Mouse (Mus musculus) thymus, adult 18-20 months (tissue): ENCODE results near the gene Itgb2l.
A peak's percentile ranks its signal among the peaks of the same experiment; 100 is the strongest.

Experiments used
- DNase-seq, 2 experiments: peaks; one replicate each; pipeline ENCODE4 v3.0.0; 2022; ENCODE audit warnings: mixed read lengths in 2 of 2

Itgb2l gene

DNA sequence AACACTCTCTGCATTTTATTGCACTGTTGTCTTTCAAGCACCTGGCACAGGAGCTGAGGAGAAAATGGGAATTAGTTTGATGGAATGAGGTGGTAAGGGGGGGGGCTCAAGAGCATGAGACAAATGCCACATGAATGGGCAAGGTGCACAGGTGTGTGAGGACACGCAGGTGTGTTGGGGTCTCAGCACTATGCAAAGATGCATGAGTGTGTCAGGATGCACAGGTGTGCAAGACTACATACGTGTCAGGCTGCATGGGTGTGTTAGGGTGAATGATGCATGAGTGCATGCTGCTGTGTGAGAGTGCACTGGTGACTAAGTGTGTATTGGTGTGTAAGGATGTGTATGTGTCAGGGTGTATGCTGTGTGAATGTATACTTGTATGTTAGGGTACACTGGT is 18.4 kb downstream of the Itgb2l start:
- DNase-seq = no peak

DNA sequence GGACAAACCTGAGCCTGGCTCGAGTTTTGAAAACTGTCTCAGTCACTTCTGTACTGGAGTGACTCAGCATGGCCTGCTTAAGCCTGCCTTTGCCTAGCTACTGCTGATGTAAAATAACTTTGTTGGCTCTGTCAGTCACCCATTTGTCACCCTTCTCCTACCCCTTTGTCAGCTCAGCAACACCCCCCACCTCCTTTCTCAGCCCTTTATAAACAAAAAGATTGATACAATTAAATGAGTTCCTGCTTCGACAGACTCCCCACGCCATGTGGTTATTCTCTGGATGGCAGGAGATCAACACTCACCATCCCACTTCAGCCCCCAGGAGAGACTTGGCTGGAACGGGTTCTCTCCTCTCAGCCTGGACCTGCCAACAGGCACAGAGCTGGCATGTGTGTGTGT is 35.4 kb downstream of the Itgb2l start:
- DNase-seq = no peak

DNA sequence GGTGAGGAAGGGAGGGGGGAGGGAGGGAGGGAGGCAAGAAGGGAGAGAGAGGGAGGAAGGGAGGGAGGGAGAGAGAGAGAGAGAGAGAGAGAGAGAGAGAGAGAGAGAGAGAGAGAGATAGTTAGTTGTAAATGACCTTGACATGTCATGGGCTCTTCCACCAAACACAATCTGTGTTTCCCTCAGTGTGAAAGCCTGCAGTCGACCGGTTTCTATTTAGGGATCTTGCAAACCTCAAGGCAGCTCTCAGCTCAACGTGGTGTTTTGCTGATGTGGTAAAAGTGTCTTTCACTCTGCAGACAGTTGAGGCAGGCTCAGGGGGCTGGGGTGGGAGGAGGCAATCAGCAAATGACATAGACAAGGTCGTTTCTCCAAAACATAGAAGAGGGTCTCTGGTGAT is 37.1 kb downstream of the Itgb2l start:
- DNase-seq = no peak

DNA sequence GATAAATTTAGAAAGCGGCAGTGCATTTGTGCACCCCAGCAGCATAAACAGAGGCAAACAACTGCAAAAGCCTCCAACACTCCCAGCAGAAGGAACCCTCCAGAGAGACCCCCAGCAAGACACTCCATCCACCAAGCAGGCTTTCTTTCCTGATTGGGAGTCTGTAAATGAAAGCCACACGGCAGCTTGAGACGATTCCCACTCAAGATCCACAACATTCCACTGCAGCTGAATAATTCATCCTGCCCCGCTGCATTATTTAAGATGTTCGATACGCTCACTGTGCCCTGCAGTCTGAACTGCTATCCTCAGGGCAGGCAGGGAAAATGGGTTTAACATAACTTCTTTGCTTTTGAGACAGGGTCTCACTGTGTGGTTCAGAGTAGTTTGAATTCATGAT is 41.1 kb downstream of the Itgb2l start:
- no peak for DNase-seq

DNA sequence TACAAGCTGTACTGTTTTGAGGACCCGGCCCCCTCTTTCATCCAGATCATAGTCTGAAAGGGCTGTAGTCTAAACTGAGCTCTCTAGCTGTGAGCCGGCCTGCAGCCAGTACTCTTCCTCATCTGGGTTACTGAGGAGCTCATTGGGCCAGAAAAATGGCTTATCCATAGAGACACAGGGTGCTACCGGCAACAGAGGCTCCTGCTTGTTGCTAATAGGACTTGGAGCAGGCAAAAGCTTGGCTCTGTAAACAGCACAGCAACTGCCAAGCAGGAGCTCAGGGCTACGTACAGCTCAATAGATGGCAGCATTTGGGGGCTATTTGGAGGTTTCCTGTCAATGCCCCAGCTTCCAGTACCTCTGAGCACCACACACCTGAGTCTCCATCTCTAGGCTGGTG is 43.4 kb downstream of the Itgb2l start:
- no peak for DNase-seq

DNA sequence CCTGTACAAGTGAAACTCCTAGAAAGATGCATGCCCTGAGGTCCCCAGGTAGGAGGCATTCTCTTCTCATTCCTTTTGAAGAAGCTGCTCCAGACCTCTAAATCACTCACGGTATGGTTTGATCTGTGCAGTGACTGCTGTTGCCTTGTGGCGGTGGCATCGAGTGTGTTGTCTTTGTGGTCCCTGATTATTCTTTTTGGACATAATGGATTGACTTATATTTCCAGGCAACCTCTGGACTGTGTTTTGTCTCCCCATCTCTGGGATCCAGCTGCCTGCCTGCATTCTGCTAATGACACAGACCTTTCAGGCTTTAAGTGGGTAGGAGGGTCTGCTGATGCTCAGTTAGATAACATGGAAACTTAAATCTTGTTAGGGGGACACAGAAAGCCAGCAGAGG is 44.6 kb downstream of the Itgb2l start:
- DNase-seq = no peak

DNA sequence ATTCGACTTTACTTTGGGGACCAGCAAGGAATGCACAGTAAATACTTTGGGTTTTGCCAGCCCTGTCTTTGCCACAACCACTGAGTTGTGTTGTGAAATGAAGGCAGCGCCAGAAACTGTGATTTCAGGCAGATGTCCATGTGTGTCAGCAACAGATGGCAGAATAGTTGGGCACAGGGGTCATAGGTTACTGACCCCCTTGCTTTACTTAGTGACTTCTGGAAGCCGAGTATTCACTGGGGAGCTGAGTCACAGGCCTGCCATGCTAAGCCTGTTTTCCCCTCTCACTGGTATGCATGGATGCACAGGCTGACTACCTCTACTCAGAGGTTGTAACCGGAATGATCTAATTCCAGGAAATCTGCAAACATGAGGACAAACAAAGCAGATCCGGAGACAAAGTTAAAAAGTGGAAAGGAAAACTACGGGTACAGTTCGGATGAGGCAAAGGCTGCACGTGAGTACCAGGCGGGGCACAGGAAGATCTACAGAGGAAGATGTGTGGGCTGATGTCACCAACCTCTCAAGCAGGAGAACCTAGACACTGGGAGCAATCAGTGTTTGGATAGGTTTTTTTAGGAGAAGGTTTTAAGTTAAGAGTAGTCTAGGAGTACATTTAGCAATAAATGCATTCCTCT is 47.3 kb downstream of the Itgb2l start:
- peak in 1 of 2 experiments; percentile 0 for DNase-seq

DNA sequence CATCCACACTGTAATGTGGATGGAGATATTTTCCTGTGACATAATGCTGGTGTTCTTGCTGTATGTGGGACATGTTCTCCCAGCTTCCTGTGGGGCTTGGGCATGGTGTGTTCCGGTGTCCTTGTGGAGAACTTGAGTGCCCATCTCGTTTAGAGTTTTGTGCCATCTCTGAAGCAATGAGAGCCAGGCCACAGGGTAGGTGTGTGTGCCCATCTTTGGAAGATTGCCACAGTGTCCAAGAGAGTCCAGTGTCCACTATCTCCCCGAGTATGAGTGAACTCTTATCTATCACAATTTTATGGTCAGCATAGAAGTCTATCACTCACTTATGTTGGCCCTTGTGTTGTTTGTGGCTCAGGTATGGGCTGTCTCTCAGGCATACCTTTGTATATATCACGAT is 47.9 kb downstream of the Itgb2l start:
- peak in 1 of 2 experiments; percentile 0 for DNase-seq

DNA sequence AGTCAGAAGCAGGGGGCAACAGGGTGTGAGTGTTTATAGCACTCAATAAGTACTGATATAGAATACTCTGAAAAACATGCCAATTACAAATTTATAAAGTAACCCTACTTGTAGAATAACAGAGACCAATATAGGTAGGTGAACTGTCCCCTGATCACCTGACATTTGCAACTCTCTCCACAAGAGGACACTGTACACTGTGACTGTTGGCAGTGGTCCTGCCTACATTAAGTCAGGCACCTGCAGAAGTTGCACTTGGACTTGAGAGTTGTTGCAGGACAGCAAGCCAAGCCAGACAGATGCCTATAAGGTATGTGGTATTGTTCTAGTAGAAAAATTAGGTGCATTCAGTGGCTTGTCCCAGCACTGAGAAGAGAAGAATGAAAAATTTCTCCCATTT is 52.3 kb downstream of the Itgb2l start:
- no peak for DNase-seq

DNA sequence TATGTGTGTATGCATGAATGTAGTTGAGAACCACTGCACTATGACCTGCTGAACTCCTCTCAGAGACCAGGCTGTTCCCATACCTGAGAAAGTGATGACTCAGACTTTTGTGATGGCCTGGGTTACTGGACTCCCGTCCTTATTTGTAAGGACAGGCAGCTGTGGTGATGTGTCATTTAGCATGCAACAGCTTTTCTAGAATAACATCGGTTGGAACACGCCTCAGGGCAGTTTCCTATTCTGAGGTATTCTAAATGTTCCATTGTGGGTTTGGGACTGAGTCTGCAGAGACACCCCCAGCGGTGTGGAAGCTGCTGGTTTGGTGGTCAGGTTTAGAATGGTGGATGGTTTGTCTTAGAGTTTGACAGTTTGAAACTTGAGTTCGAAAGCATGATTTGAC is 54.9 kb downstream of the Itgb2l start:
- DNase-seq = no peak

DNA sequence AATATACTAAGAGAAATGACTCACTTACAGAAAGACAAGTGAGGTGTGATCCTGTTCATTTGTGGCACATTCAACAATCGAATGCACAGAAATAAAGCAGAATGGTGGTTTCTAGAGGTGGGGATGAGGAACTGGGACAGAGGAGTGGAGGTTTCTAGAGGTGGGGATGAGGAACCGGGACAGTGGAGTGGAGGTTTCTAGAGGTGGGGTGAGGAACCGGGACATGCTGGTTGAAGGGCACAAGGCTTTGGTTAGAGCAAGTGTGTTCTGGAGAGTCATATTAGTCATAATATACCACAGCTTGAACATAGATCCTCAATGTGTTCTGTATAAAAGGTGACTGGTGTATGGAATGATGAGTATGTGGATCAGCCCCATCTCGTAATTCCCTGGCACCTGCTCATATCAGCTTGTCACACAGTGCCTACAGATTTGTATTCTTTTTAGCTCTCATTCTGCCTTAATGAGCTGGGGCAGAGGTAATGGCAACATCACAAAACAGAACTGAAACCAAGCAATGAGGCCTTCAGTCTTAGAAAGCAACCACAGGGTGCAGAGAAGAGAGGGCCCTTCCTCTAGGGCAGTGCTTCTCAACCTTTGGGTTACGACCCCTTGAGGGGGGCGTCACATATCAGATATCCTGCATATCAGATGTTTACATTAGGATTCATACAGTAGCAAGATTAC is 55.6 kb downstream of the Itgb2l start:
- DNase-seq = no peak

DNA sequence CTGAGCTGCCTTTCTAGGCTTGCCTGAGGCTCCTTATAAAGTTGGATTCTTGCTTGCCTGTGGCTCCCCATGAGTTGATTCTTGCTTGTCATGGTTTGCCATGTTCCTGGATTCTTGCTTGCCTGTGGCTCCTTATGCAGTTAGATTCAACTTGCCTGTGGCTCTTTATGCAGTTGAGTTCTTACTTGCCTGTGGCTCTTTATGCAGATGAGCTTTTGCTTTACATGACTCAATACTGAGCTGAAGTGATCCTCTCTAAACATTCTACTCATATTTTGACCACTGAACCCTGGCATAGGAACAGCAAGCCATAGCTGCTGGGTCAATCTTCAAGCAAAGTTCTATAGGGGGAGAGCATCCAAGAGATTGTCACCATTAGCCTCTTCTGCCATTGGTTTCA is 58.7 kb downstream of the Itgb2l start:
- no peak for DNase-seq

DNA sequence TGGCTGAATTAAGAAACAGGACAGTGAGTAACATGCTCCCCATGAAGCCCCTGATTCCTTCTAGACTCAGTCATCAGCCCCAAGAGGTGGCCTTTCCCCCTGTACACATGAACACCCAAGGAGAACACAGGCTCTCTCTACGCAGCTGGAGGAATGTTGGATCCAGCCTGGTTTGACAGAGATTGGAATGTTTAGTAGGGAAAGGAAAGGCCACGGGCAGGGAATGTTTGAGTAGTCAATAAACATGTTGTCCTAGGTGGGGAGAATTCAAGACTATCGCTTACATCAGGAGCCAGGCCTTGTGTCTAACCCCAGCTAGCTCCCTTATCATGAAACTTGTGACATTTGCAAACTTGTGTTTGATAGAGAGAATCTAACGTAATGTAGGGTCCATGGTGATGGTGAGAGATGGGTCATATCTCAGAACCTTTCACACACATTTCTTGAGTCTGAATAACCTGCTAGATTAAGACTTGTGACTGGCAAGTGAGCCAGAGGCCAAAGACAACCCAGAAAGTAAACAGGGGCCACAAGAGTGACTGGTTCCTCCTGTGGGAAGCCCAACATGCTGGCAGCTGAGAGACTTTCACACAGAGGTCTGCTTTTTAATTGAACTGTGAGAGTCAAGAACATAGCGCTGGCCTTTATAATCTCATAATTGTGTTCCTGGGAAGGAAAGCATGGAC is 60.8 kb downstream of the Itgb2l start:
- DNase-seq = no peak

DNA sequence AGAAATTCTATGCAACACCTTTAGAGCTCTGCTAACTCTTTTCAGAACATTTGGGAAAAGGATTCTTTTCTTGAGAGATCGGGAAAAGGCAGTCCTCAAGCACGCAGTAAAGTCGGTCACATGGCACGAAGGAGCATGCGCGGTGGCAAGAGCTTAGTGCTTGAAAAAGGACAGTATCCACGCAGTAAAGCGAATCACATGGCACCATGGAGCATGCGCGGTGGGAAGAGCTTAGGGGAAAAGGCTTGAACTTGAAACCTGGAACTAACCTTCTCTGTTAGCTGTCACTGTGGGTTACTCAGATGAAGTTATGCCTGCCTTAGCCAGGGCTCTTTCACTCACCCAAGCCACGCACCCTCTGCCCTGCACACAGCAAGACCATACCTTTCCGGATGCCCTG is 62.0 kb downstream of the Itgb2l start:
- DNase-seq = no peak

DNA sequence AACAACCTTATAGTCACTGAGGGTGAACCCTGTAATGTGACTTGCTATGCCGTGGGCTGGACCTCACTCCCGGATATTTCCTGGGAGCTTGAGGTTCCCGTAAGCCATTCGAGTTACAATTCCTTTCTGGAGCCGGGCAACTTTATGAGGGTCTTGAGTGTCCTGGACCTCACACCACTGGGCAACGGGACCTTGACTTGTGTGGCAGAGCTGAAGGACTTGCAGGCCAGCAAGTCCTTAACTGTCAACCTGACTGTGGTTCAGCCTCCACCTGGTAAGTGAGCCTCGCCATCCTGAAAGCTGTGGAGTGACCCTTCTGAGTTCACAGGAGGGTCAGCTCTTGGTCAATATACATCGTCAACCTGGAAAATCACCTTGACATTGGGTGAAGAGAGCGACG is 65.3 kb downstream of the Itgb2l start:
- DNase-seq = no peak

DNA sequence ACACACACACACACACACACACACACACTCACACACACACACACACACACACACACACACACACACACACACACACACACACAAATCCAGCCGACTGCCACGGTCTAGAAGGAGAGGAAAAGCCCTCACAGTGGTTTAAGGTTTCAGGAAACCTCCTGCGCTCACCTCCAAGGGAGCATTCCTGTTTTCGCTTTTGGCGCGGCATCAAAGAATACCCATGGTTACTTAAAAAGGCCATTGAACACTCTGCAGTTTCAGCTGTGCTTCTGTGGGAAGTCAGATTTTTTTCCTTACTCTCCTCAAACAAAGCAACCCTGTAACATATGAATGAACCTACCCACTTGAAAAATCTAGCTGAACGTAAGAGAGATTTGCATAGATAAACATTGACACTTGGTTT is 67.1 kb downstream of the Itgb2l start:
- DNase-seq = no peak

DNA sequence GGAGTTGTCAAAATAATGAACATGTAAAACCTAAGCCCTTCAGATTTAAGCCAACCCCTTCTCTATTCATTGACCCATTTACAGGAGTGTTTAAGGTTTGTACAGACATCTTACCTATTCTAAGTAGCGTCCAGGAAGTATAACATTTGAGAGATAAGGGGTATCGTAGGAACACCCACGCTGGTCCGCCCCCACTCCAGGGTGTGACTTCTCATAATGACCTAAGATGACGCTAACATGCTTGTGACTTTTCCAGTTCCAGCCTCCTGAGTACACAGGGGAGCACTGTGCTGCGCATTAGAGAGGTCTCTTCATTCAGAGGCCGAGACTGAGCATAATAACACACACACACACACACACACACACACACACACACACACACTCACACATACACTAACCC is 67.9 kb downstream of the Itgb2l start:
- DNase-seq = no peak

DNA sequence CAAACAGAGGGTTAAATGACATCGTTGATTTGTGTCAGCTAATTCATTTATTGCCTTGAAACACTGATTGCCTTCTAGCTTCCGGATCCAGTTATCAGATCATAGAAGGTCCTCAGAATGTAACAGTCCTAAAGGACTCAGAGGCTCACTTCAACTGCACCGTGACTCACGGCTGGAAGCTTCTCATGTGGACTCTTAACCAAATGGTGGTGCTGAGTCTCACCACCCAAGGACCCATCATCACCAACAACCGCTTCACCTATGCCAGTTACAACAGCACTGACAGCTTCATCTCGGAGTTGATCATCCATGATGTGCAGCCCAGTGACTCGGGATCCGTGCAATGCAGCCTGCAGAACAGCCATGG is 70.7 kb downstream of the Itgb2l start:
- no peak for DNase-seq
